Mouse (Mus musculus) liver, embryonic 13.5 days (tissue): Measurements from ENCODE around the gene Hrc. TPM values are rescaled to one million over a fixed set of nuclear protein-coding genes. Genes with fewer than 3 reads are reported as not detected.
A peak's percentile ranks its signal among the peaks of the same experiment; 100 is the strongest.

Experiments
- ATAC-seq: fragments of 200-750 bp; cut with Nextera tagmentation; 2 replicates; pipeline ENCODE4 v1.8.0; 2017; ENCODE audit warnings: low read depth, mild to moderate bottlenecking, moderate number of reproducible peaks, moderate library complexity
- DNase-seq: peaks from one replicate; pipeline ENCODE4 v3.0.0; 2022
- H3K27ac ChIP-seq: fragments of 300-500 bp; sonication (generic); 2 replicates; pipeline ENCODE4 v1.5.1; 2015; ENCODE audit warnings: moderate library complexity, mild to moderate bottlenecking, inconsistent platforms
- H3K27me3 ChIP-seq: fragments of 300-500 bp; sonication (generic); 2 replicates; pipeline ENCODE4 v1.6.1; 2015; ENCODE audit warnings: mild to moderate bottlenecking, inconsistent platforms
- H3K36me3 ChIP-seq: fragments of 300-500 bp; sonication (generic); 2 replicates; pipeline ENCODE4 v1.6.1; 2015; ENCODE audit warnings: mild to moderate bottlenecking, inconsistent platforms
- H3K4me1 ChIP-seq: fragments of 300-500 bp; sonication (generic); replicated peaks from 2 replicates; pipeline ENCODE4 v1.6.1; 2015; ENCODE audit warnings: inconsistent platforms
- H3K4me2 ChIP-seq: fragments of 300-500 bp; sonication (generic); 2 replicates; pipeline ENCODE4 v1.6.1; 2015; ENCODE audit warnings: inconsistent platforms, mild to moderate bottlenecking, moderate library complexity
- H3K4me3 ChIP-seq: fragments of 300-500 bp; sonication (generic); replicated peaks from 2 replicates; pipeline ENCODE4 v1.5.1; 2015; ENCODE audit warnings: mild to moderate bottlenecking, inconsistent platforms
- H3K9ac ChIP-seq: fragments of 300-500 bp; sonication (generic); 2 replicates; pipeline ENCODE4 v1.6.1; 2015; ENCODE audit warnings: mild to moderate bottlenecking, inconsistent platforms
- H3K9me3 ChIP-seq: fragments of 300-500 bp; sonication (generic); replicated peaks from 2 replicates; pipeline ENCODE4 v1.6.1; 2016; ENCODE audit warnings: inconsistent platforms
- WGBS: fragments of 180-500 bp; shearing (Covaris S2); methylation state at CpG from one replicate; pipeline ENCODE4 v1.1.7; 2015; ENCODE audit not compliant: insufficient replicate concordance; 5-methylcytosine and 5-hydroxymethylcytosine counted together
- polyA plus RNA-seq: library from polyadenylated mRNA; unstranded; fragments of >200 nt; fragmentation: Nextera tagmentation; extraction: Ambion mirVana; gene quantifications from 2 replicates; pipeline ENCODE4 v1.2.1, GENCODE M21; 2015

The Hrc gene
- polyA plus RNA-seq, 1 experiment from 2014 or later = 0.12 TPM

- DNase-seq (peak; percentile 95), ATAC-seq (peak; percentile 79)
- H3K4me3 ChIP-seq = peak overlapping the region; percentile 59
- peaks cover 49% of the 10 kb centered on the region for H3K4me1 ChIP-seq
- peaks cover 76% of the 10 kb centered on the region for H3K27me3 ChIP-seq
- H3K9me3 ChIP-seq = no peaks in the 10 kb centered on the region
- no peak overlapping the region for H3K27ac ChIP-seq
- peaks cover 3% of the 10 kb centered on the region for H3K36me3 ChIP-seq
- H3K9ac ChIP-seq = peak overlapping the region; percentile 64
- H3K4me2 ChIP-seq = peak overlapping the region; percentile 76
- 1% methylated on average over 70 of the region's 70 CpGs for WGBS
Observed at GRCm38 (mm10) chr7:45367020-45367880, 32.2 kb downstream of the Hrc start.

GRCm38 (mm10) chr7:45368178-45368577, 33.1 kb downstream of the Hrc start:
- Histone ChIP-seq H3K9me3 (no peaks in the 10 kb centered on the region), H3K36me3 (peaks cover 13% of the 10 kb centered on the region), H3K4me2 (peak overlapping the region; percentile 76), H3K4me3 (peak overlapping the region; percentile 59), H3K4me1 (peaks cover 42% of the 10 kb centered on the region), H3K27me3 (peaks cover 67% of the 10 kb centered on the region), H3K27ac (no peak overlapping the region), H3K9ac (peak overlapping the region; percentile 64; the same call in 1 of the 2 replicates)
- ATAC-seq (no peak), DNase-seq (peak; percentile 5)
- 75% methylated on average over 15 of the region's 15 CpGs for WGBS

GRCm38 (mm10) chr7:45369022-45369745, 34.1 kb downstream of the Hrc start:
- Histone ChIP-seq H3K9ac (0 out of 2 replicates have a peak overlapping the region, but pooled peaks have one; percentile 49), H3K4me2 (no peak overlapping the region), H3K4me3 (no peak overlapping the region), H3K9me3 (no peaks in the 10 kb centered on the region), H3K36me3 (peaks cover 23% of the 10 kb centered on the region), H3K4me1 (peaks cover 42% of the 10 kb centered on the region), H3K27ac (no peak overlapping the region), H3K27me3 (peaks cover 57% of the 10 kb centered on the region)
- 56% methylated on average over 16 of the region's 16 CpGs for WGBS
- DNase-seq (peak; percentile 8), ATAC-seq (no peak)

GRCm38 (mm10) chr7:45369836-45370474, 34.9 kb downstream of the Hrc start:
- H3K9me3 ChIP-seq = no peaks in the 10 kb centered on the region
- peak overlapping the region; percentile 86 for H3K4me2 ChIP-seq
- 10% methylated on average over 52 of the region's 52 CpGs for WGBS
- ATAC-seq = no peak
- peaks cover 29% of the 10 kb centered on the region for H3K36me3 ChIP-seq
- peaks cover 42% of the 10 kb centered on the region for H3K4me1 ChIP-seq
- DNase-seq = no peak
- H3K27me3 ChIP-seq = peaks cover 49% of the 10 kb centered on the region
- H3K9ac ChIP-seq = peak overlapping the region; percentile 49
- no peak overlapping the region for H3K27ac ChIP-seq
- H3K4me3 ChIP-seq = peak overlapping the region; percentile 59

- H3K27ac ChIP-seq = no peak within 1 kb of the TSS
- peaks cover 42% of the 10 kb centered on the region for H3K4me1 ChIP-seq
- ATAC-seq (peak; percentile 78), DNase-seq (peak; percentile 90)
- H3K36me3 ChIP-seq = peaks cover 35% of the 10 kb centered on the region
- H3K4me2 ChIP-seq = peak within 1 kb of the TSS; percentile 86
- H3K4me3 ChIP-seq = peak within 1 kb of the TSS; percentile 59
- H3K27me3 ChIP-seq = peaks cover 42% of the 10 kb centered on the region
- no peaks in the 10 kb centered on the region for H3K9me3 ChIP-seq
- peak within 1 kb of the TSS; percentile 49 for H3K9ac ChIP-seq
- WGBS = 9% methylated on average over 28 of the region's 28 CpGs
Observed at GRCm38 (mm10) chr7:45370475-45371311, 35.6 kb downstream of the Hrc start, which contains the start of gene Lin7b. Gene Lin7b, minus strand, starts transcription at chr7:45370583.

- Histone ChIP-seq H3K9ac (no peak overlapping the region), H3K27ac (no peak overlapping the region), H3K36me3 (peaks cover 51% of the 10 kb centered on the region), H3K9me3 (no peaks in the 10 kb centered on the region), H3K4me1 (peaks cover 33% of the 10 kb centered on the region), H3K4me2 (no peak overlapping the region), H3K27me3 (peaks cover 30% of the 10 kb centered on the region), H3K4me3 (no peak overlapping the region)
- WGBS = 80% methylated on average over 5 of the region's 5 CpGs
- ATAC-seq = no peak
- no peak for DNase-seq
Observed at GRCm38 (mm10) chr7:45372371-45372770, 37.3 kb downstream of the Hrc start.

GRCm38 (mm10) chr7:45374620-45375019, 39.5 kb downstream of the Hrc start:
- Histone ChIP-seq H3K27me3 (peaks cover 9% of the 10 kb centered on the region), H3K9ac (no peak overlapping the region), H3K4me3 (no peak overlapping the region), H3K4me2 (no peak overlapping the region), H3K9me3 (no peaks in the 10 kb centered on the region), H3K4me1 (peaks cover 16% of the 10 kb centered on the region), H3K36me3 (peaks cover 74% of the 10 kb centered on the region), H3K27ac (no peak overlapping the region)
- ATAC-seq (no peak), DNase-seq (no peak)
- 80% methylated on average over 8 of the region's 8 CpGs for WGBS

- Histone ChIP-seq H3K27me3 (no peaks in the 10 kb centered on the region), H3K9me3 (no peaks in the 10 kb centered on the region), H3K4me1 (0 out of 2 replicates have a peak, but pooled peaks cover 2% of the 10 kb centered on the region), H3K36me3 (peaks cover 88% of the 10 kb centered on the region), H3K27ac (no peak overlapping the region), H3K4me3 (no peak overlapping the region), H3K4me2 (no peak overlapping the region), H3K9ac (no peak overlapping the region)
- 87% methylated on average over 1 of the region's 1 CpGs for WGBS
- DNase-seq (no peak), ATAC-seq (no peak)
Observed at GRCm38 (mm10) chr7:45376057-45376456, 41.0 kb downstream of the Hrc start.

- H3K27me3 ChIP-seq = no peaks in the 10 kb centered on the region
- H3K9me3 ChIP-seq = no peaks in the 10 kb centered on the region
- no peak overlapping the region for H3K4me2 ChIP-seq
- no peak overlapping the region for H3K9ac ChIP-seq
- no peak for DNase-seq
- no peaks in the 10 kb centered on the region for H3K4me1 ChIP-seq
- H3K27ac ChIP-seq = no peak overlapping the region
- no peak overlapping the region for H3K4me3 ChIP-seq
- ATAC-seq = no peak
- H3K36me3 ChIP-seq = peaks cover 100% of the 10 kb centered on the region
- WGBS = 88% methylated on average over 3 of the region's 3 CpGs
Observed at GRCm38 (mm10) chr7:45386077-45386476, 51.0 kb downstream of the Hrc start.
